Mouse (Mus musculus): ENCODE measurements at regions not wholly inside any gene's neighbourhood (a gene's known extent, or its start where the extent isn't known, plus 50 kb on each side); places are given as distances from the start of the nearest gene placed in this dataset.
A peak's percentile ranks its signal among the peaks of the same experiment; 100 is the strongest.

- H3K4me3 ChIP-seq (ENCODE audit: low read depth, low read length): no peak overlapping the region
- H3K27me3 ChIP-seq (ENCODE audit: control insufficient read depth, insufficient read depth, low read length): no peaks in the 10 kb centered on the region
- WGBS: 69% methylated on average over 14 of the region's 14 CpGs
- H3K4me1 ChIP-seq (ENCODE audit: control insufficient read depth, insufficient read depth, insufficient read length, low read length): no peaks in the 10 kb centered on the region
- TF ChIP-seq POLR2A (IDR thresholded peaks at IDR 0.05; ENCODE audit: low read depth, low read length) (no peak), CTCF (IDR thresholded peaks at IDR 0.05; ENCODE audit: extremely low read depth, insufficient read length, insufficient replicate concordance, low read depth, low read length) (no peak)
- no peak overlapping the region for H3K27ac ChIP-seq (ENCODE audit: insufficient read depth, low read depth, low read length)
- no peaks in the 10 kb centered on the region for H3K36me3 ChIP-seq (ENCODE audit: control insufficient read depth, insufficient read depth, low read length)
These were observed 287.6 kb upstream of the Gm10131 start for GRCm38 (mm10) chr8:34398914-34399813.

- H3K27me3 ChIP-seq (ENCODE audit: control insufficient read depth, insufficient read depth, low read length): no peaks in the 10 kb centered on the region
- WGBS: 29% methylated on average over 23 of the region's 23 CpGs
- no peak overlapping the region for H3K27ac ChIP-seq (ENCODE audit: insufficient read depth, low read depth, low read length)
- no peaks in the 10 kb centered on the region for H3K4me1 ChIP-seq (ENCODE audit: control insufficient read depth, insufficient read depth, insufficient read length, low read length)
- H3K36me3 ChIP-seq (ENCODE audit: control insufficient read depth, insufficient read depth, low read length): no peaks in the 10 kb centered on the region
- 0 out of 2 replicates have a peak overlapping the region, but pooled peaks have one; percentile 1 for H3K4me3 ChIP-seq (ENCODE audit: low read depth, low read length)
- TF ChIP-seq CTCF (IDR thresholded peaks at IDR 0.05; ENCODE audit: extremely low read depth, insufficient read length, insufficient replicate concordance, low read depth, low read length): no peak
- no peak for TF ChIP-seq POLR2A (IDR thresholded peaks at IDR 0.05; ENCODE audit: low read depth, low read length)
These were observed 286.3 kb upstream of the Gm10131 start for GRCm38 (mm10) chr8:34397583-34398411.

GRCm38 (mm10) chr8:34397225-34397582 is 285.7 kb upstream of the Gm10131 start:
- 33% methylated on average over 4 of the region's 4 CpGs for WGBS

GRCm38 (mm10) chr8:34392981-34393828 is 281.7 kb upstream of the Gm10131 start:
- Histone ChIP-seq H3K4me3 (ENCODE audit: low read depth, low read length) (no peak overlapping the region), H3K27me3 (ENCODE audit: control insufficient read depth, insufficient read depth, low read length) (no peaks in the 10 kb centered on the region), H3K4me1 (ENCODE audit: control insufficient read depth, insufficient read depth, insufficient read length, low read length) (no peaks in the 10 kb centered on the region), H3K36me3 (ENCODE audit: control insufficient read depth, insufficient read depth, low read length) (no peaks in the 10 kb centered on the region), H3K27ac (ENCODE audit: insufficient read depth, low read depth, low read length) (no peak overlapping the region)
- 86% methylated on average over 15 of the region's 15 CpGs for whole genome bisulfite sequencing
- TF ChIP-seq CTCF (IDR thresholded peaks at IDR 0.05; ENCODE audit: extremely low read depth, insufficient read length, insufficient replicate concordance, low read depth, low read length) (no peak), POLR2A (IDR thresholded peaks at IDR 0.05; ENCODE audit: low read depth, low read length) (no peak)

More at GRCm38 (mm10) chr8:34397225-34397582, 285.7 kb upstream of the Gm10131 start:
- H3K4me3 ChIP-seq (ENCODE audit: low read depth, low read length): 0 out of 2 replicates have a peak overlapping the region, but pooled peaks have one; percentile 1
- H3K36me3 ChIP-seq (ENCODE audit: control insufficient read depth, insufficient read depth, low read length): no peaks in the 10 kb centered on the region
- H3K27me3 ChIP-seq (ENCODE audit: control insufficient read depth, insufficient read depth, low read length): no peaks in the 10 kb centered on the region
- peak; percentile 30; the same call in 1 of the 2 replicates for TF ChIP-seq CTCF (IDR thresholded peaks at IDR 0.05; ENCODE audit: extremely low read depth, insufficient read length, insufficient replicate concordance, low read depth, low read length)
- no peak for TF ChIP-seq POLR2A (IDR thresholded peaks at IDR 0.05; ENCODE audit: low read depth, low read length)
- H3K27ac ChIP-seq (ENCODE audit: insufficient read depth, low read depth, low read length): no peak overlapping the region
- no peaks in the 10 kb centered on the region for H3K4me1 ChIP-seq (ENCODE audit: control insufficient read depth, insufficient read depth, insufficient read length, low read length)

GRCm38 (mm10) chr8:34392208-34392980 is 280.9 kb upstream of the Gm10131 start:
- Histone ChIP-seq H3K4me1 (ENCODE audit: control insufficient read depth, insufficient read depth, insufficient read length, low read length) (no peaks in the 10 kb centered on the region), H3K27ac (ENCODE audit: insufficient read depth, low read depth, low read length) (no peak overlapping the region), H3K27me3 (ENCODE audit: control insufficient read depth, insufficient read depth, low read length) (no peaks in the 10 kb centered on the region), H3K4me3 (ENCODE audit: low read depth, low read length) (no peak overlapping the region), H3K36me3 (ENCODE audit: control insufficient read depth, insufficient read depth, low read length) (no peaks in the 10 kb centered on the region)
- 72% methylated on average over 14 of the region's 14 CpGs for WGBS
- TF ChIP-seq POLR2A (IDR thresholded peaks at IDR 0.05; ENCODE audit: low read depth, low read length) (no peak), CTCF (IDR thresholded peaks at IDR 0.05; ENCODE audit: extremely low read depth, insufficient read length, insufficient replicate concordance, low read depth, low read length) (no peak)
